28 mouse cellular contexts compared by ENCODE assay signal in the genomic region with DNA sequence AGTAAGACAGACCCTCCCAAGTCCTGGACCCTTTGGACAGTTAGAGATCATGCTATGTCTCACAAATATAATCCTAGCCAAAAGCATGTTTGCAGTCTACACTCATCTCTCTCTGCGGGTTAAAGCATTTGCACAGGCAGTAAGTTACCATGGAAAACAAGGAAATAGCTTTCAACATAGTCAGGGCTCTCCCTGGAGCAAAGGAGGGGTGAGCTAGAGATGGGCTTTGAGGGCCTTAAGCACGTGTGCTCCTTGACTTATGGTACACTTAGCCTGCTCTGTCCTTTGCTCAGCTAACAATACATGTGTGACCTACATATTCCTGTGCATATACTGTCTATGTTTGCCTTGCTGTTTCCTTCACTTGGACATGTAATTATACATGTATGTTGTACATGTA.
DNase-seq lines count a peak whose midpoint lies in the region; ATAC-seq and TF ChIP-seq lines count a peak whose summit lies in the region.
"Had no signal": no experiment of that assay in that cellular context is flagged by ENCODE, and none has a peak within 500 bp of the region (broad histone marks: within the 10 kb centered on the region; RNA-seq: fewer than 3 reads in every experiment).

No protein-coding gene starts in this region.

- no peaks in the 10 kb centered on the region for H3K36me3 ChIP-seq in embryonic facial prominence, embryonic 14.5 days (ENCODE audit: control insufficient read depth, insufficient read depth, low read length)
- H3K36me3 ChIP-seq in embryonic facial prominence, embryonic 10.5 days (replicated peaks) = no peaks in the 10 kb centered on the region
- H3K36me3 ChIP-seq in midbrain, embryonic 15.5 days (replicated peaks) = no peaks in the 10 kb centered on the region
- no peaks in the 10 kb centered on the region for H3K36me3 ChIP-seq in midbrain, embryonic 11.5 days (ENCODE audit: control insufficient read depth, insufficient read depth, low read length)
- H3K36me3 ChIP-seq: embryonic facial prominence, embryonic 15.5 days; heart, embryonic 12.5 days; heart, embryonic 15.5 days had no signal

- DNase-seq in embryonic facial prominence, embryonic 14.5 days (ENCODE audit: low spot score) = peak; percentile 38
- DNase-seq in embryonic facial prominence, embryonic 10.5 days (ENCODE audit: low spot score) = no peak
- no peak for DNase-seq in layer of hippocampus, adult 2 months (ENCODE audit: low spot score in 2 of 2)
- no peak for DNase-seq in layer of hippocampus, adult 11-12 months (ENCODE audit: low spot score)
- no peak for DNase-seq in midbrain, embryonic 11.5 days (ENCODE audit: low spot score, missing footprints)
- DNase-seq in gastrocnemius, adult 2 months = no peak
- DNase-seq: adrenal gland, postnatal 14 days; cerebellum, adult 11-12 months; cerebellum, adult 8-10 months; cerebellum, postnatal 10 days; cerebellum, postnatal 36 days; embryo, embryonic 11 days; gastrocnemius, postnatal 14 days; heart, adult 11 months; heart, postnatal 14 days; heart, postnatal 4 days had no signal

- intact Hi-C loops in gastrocnemius, adult 2 months (cut with DNase I) = loop anchor here (5.0 kb wide), 1 partner anchor 34 kb away; no protein-coding TSS in a partner anchor

- H3K4me1 ChIP-seq in embryonic facial prominence, embryonic 14.5 days (ENCODE audit: control insufficient read depth, insufficient read depth, low read length) = peaks cover 41% of the 10 kb centered on the region
- peaks cover 8% of the 10 kb centered on the region for H3K4me1 ChIP-seq in embryonic facial prominence, embryonic 10.5 days
- no peaks in the 10 kb centered on the region for H3K4me1 ChIP-seq in midbrain, embryonic 15.5 days
- H3K4me1 ChIP-seq in midbrain, embryonic 11.5 days (ENCODE audit: control insufficient read depth, insufficient read depth, low read length) = no peaks in the 10 kb centered on the region
- H3K4me1 ChIP-seq in olfactory bulb, adult 2 months (ENCODE audit: control insufficient read depth, insufficient read depth, low read length) = peaks cover 14% of the 10 kb centered on the region
- H3K4me1 ChIP-seq: forebrain, embryonic 13.5 days had no signal

- H3K4me3 ChIP-seq in embryonic facial prominence, embryonic 14.5 days (ENCODE audit: low read depth, low read length) = no peak overlapping the region
- no peak overlapping the region for H3K4me3 ChIP-seq in embryonic facial prominence, embryonic 10.5 days
- H3K4me3 ChIP-seq in layer of hippocampus, adult 2 months = no peak overlapping the region
- no peak overlapping the region for H3K4me3 ChIP-seq in midbrain, embryonic 15.5 days
- no peak overlapping the region for H3K4me3 ChIP-seq in midbrain, embryonic 11.5 days (ENCODE audit: low read depth, low read length)
- no peak overlapping the region for H3K4me3 ChIP-seq in olfactory bulb, adult 2 months (ENCODE audit: insufficient read depth, low read depth, low read length)
- no peak overlapping the region for H3K4me3 ChIP-seq in gastrocnemius, adult 2 months
- H3K4me3 ChIP-seq: embryonic facial prominence, embryonic 15.5 days; erythroblast, embryonic 14.5 days; forebrain, embryonic 13.5 days; heart, embryonic 12.5 days had no signal

- 41% methylated on average over 2 of the region's 2 CpGs for WGBS in embryonic facial prominence, embryonic 14.5 days
- WGBS in embryonic facial prominence, embryonic 10.5 days = 72% methylated on average over 2 of the region's 2 CpGs
- WGBS in midbrain, embryonic 15.5 days = 57% methylated on average over 2 of the region's 2 CpGs
- 66% methylated on average over 2 of the region's 2 CpGs for WGBS in midbrain, embryonic 11.5 days
- 39% methylated on average over 2 of the region's 2 CpGs for WGBS in olfactory bulb, adult 2 months

- no peak for TF ChIP-seq POLR2A in olfactory bulb, adult 2 months (IDR thresholded peaks at IDR 0.05; ENCODE audit: insufficient read depth, low read depth, low read length)

- H3K27ac ChIP-seq in embryonic facial prominence, embryonic 14.5 days (replicated peaks; ENCODE audit: low read depth, low read length) = no peak overlapping the region
- no peak overlapping the region for H3K27ac ChIP-seq in embryonic facial prominence, embryonic 10.5 days (replicated peaks)
- H3K27ac ChIP-seq in layer of hippocampus, adult 2 months = peak overlapping the region; percentile 49; the same call in 1 of the 2 replicates
- no peak overlapping the region for H3K27ac ChIP-seq in midbrain, embryonic 15.5 days
- no peak overlapping the region for H3K27ac ChIP-seq in midbrain, embryonic 11.5 days (ENCODE audit: low read depth, low read length)
- peak overlapping the region; percentile 40; the same call in 1 of the 2 replicates for H3K27ac ChIP-seq in olfactory bulb, adult 2 months (ENCODE audit: insufficient read depth, low read depth, low read length)
- no peak overlapping the region for H3K27ac ChIP-seq in gastrocnemius, adult 2 months
- H3K27ac ChIP-seq: embryonic facial prominence, embryonic 15.5 days; forebrain, embryonic 13.5 days; hindbrain, embryonic 14.5 days; hindbrain, postnatal 0 days had no signal

- ATAC-seq in embryonic facial prominence, embryonic 14.5 days (ENCODE audit: low read depth) = no peak
- ATAC-seq in midbrain, embryonic 15.5 days (replicated peaks) = 0 out of 2 replicates have a peak, but pooled peaks have one; percentile 27
- ATAC-seq in midbrain, embryonic 11.5 days (ENCODE audit: low FRiP score) = no peak
- ATAC-seq: forebrain, embryonic 13.5 days; forebrain, embryonic 16.5 days; hindbrain, postnatal 0 days; inflammation-experienced regulatory T-cells, adult 6 months; intestine, embryonic 16.5 days had no signal

- no peaks in the 10 kb centered on the region for H3K9me3 ChIP-seq in embryonic facial prominence, embryonic 14.5 days (ENCODE audit: control insufficient read depth, low read length)
- no peaks in the 10 kb centered on the region for H3K9me3 ChIP-seq in embryonic facial prominence, embryonic 10.5 days
- no peaks in the 10 kb centered on the region for H3K9me3 ChIP-seq in midbrain, embryonic 15.5 days
- no peaks in the 10 kb centered on the region for H3K9me3 ChIP-seq in midbrain, embryonic 11.5 days (ENCODE audit: control insufficient read depth, low read length)
- H3K9me3 ChIP-seq: embryonic facial prominence, embryonic 15.5 days; forebrain, embryonic 13.5 days; heart, embryonic 15.5 days had no signal

- H3K9ac ChIP-seq in embryonic facial prominence, embryonic 14.5 days (ENCODE audit: low read depth, low read length) = no peak overlapping the region
- no peak overlapping the region for H3K9ac ChIP-seq in midbrain, embryonic 15.5 days
- no peak overlapping the region for H3K9ac ChIP-seq in midbrain, embryonic 11.5 days (ENCODE audit: low read length)
- H3K9ac ChIP-seq: embryonic facial prominence, embryonic 15.5 days; forebrain, embryonic 13.5 days; heart, embryonic 12.5 days; heart, embryonic 15.5 days; hindbrain, embryonic 14.5 days had no signal

- TF ChIP-seq CTCF in layer of hippocampus, adult 2 months (conservative IDR thresholded peaks at IDR 0.05) = no peak
- no peak for TF ChIP-seq CTCF in olfactory bulb, adult 2 months (IDR thresholded peaks at IDR 0.05; ENCODE audit: insufficient read depth, low read depth, low read length)
- TF ChIP-seq CTCF in gastrocnemius, adult 2 months (IDR thresholded peaks at IDR 0.05) = no peak

- H3K4me2 ChIP-seq in embryonic facial prominence, embryonic 14.5 days (ENCODE audit: low read depth, low read length) = no peak overlapping the region
- no peak overlapping the region for H3K4me2 ChIP-seq in midbrain, embryonic 15.5 days
- no peak overlapping the region for H3K4me2 ChIP-seq in midbrain, embryonic 11.5 days
- H3K4me2 ChIP-seq: embryonic facial prominence, embryonic 15.5 days; forebrain, embryonic 13.5 days; heart, embryonic 12.5 days; hindbrain, embryonic 14.5 days had no signal

- no peaks in the 10 kb centered on the region for H3K27me3 ChIP-seq in embryonic facial prominence, embryonic 14.5 days (replicated peaks; ENCODE audit: control insufficient read depth, insufficient read depth, low read length)
- H3K27me3 ChIP-seq in embryonic facial prominence, embryonic 10.5 days (replicated peaks; ENCODE audit: low read depth, poor library complexity, severe bottlenecking) = no peaks in the 10 kb centered on the region
- H3K27me3 ChIP-seq in midbrain, embryonic 15.5 days (replicated peaks) = no peaks in the 10 kb centered on the region
- H3K27me3 ChIP-seq in midbrain, embryonic 11.5 days (ENCODE audit: control insufficient read depth, insufficient read depth, low read length) = no peaks in the 10 kb centered on the region
- H3K27me3 ChIP-seq: embryonic facial prominence, embryonic 15.5 days; forebrain, embryonic 13.5 days; heart, embryonic 12.5 days; heart, embryonic 15.5 days had no signal

Comparison
In these comparisons a context has a peak if more than half of its experiments do, and no peak if none do; other contexts are left out.
1. H3K27ac ChIP-seq: peak in layer of hippocampus, adult 2 months (single experiment) and olfactory bulb, adult 2 months (single experiment); none in embryonic facial prominence, embryonic 14.5 days (single experiment), embryonic facial prominence, embryonic 10.5 days (single experiment), midbrain, embryonic 15.5 days (single experiment), midbrain, embryonic 11.5 days (single experiment) and gastrocnemius, adult 2 months (single experiment).